Mouse (Mus musculus) layer of hippocampus, adult 18-20 months (tissue): ENCODE results near the gene Magoh. TPM values are rescaled to one million over a fixed set of nuclear protein-coding genes. Genes with fewer than 3 reads are reported as not detected.

Experiments
- total RNA-seq, 2 experiments: library from RNA; stranded (reverse); gene quantifications; 2 replicates each; pipeline ENCODE4 v1.2.3; 2021

The Magoh gene
- total RNA-seq, 2 experiments from 2014 or later = 39.4 to 40.3 TPM

Other genes starting within 250 kb of the Magoh start
- gene Dmrtb1, start 195.5 kb upstream of the Magoh start, total RNA-seq = under 1 TPM; 0.40 to 0.43 TPM
- 10 to 100 TPM; 87.2 to 98.0 TPM for gene Lrp8, start 77.5 kb upstream of the Magoh start, total RNA-seq
- 10 to 100 TPM; 67.5 to 68.7 TPM for gene 0610037L13Rik, start 10.1 kb downstream of the Magoh start, total RNA-seq
- 1 to 10 TPM; 6.1 to 9.4 TPM for gene Cpt2, start 43.9 kb downstream of the Magoh start, total RNA-seq
- gene Slc1a7, start 88.6 kb downstream of the Magoh start, total RNA-seq = not detected
- gene Podn, start 216.7 kb downstream of the Magoh start, total RNA-seq = 1 to 10 TPM; 6.8 to 8.4 TPM